Mouse (Mus musculus) megakaryocyte, embryonic 14.5 days (primary cell): ENCODE results near the gene Epb41l4b.

Source experiments
- FLI1 ChIP-seq: IDR thresholded peaks from 2 replicates; pipeline ENCODE4 v1.6.1; 2012; ENCODE audit warnings: low read length, inconsistent platforms, mixed read lengths
- GATA1 ChIP-seq: IDR thresholded peaks from 3 replicates; pipeline ENCODE4 v1.6.1; 2012; ENCODE audit warnings: mixed read lengths, low read length, inconsistent platforms, borderline replicate concordance

- no peak for TF ChIP-seq GATA1
- TF ChIP-seq FLI1, result no peak
These were observed 115.3 kb downstream of the Epb41l4b start for GRCm38 (mm10) chr4:57027954-57028353.
